Mouse (Mus musculus) kidney, adult 2 months (tissue): ENCODE results near the gene Gas2l3. TPM values are rescaled to one million over a fixed set of nuclear protein-coding genes. Genes with fewer than 3 reads are reported as not detected.
A peak's percentile ranks its signal among the peaks of the same experiment; 100 is the strongest.

Experiments used
- DNase-seq: peaks from one replicate; pipeline ENCODE4 v3.0.0; 2021
- H3K27ac ChIP-seq: fragments of 200-500 bp; 2 replicates; pipeline ENCODE4 v1.5.1; 2012; ENCODE audit warnings: low read depth, low read length, control low read depth, inconsistent platforms; ENCODE audit not compliant: insufficient read depth
- H3K27me3 ChIP-seq: fragments of 200-500 bp; replicated peaks from 2 replicates; pipeline ENCODE4 v1.6.1; 2012; ENCODE audit warnings: mild to moderate bottlenecking, moderate library complexity, low read length, inconsistent platforms; ENCODE audit not compliant: control insufficient read depth, insufficient read depth
- H3K36me3 ChIP-seq: fragments of 200-500 bp; 2 replicates; pipeline ENCODE4 v1.6.1; 2012; ENCODE audit warnings: mild to moderate bottlenecking, moderate library complexity, low read length, inconsistent platforms; ENCODE audit not compliant: control insufficient read depth, insufficient read depth
- H3K4me1 ChIP-seq: fragments of 200-500 bp; 2 replicates; pipeline ENCODE4 v1.6.1; 2011; ENCODE audit warnings: low read length; ENCODE audit not compliant: control insufficient read depth, insufficient read depth
- H3K4me3 ChIP-seq: fragments of 200-500 bp; 2 replicates; pipeline ENCODE4 v1.5.1; 2011; ENCODE audit warnings: mild to moderate bottlenecking, low read depth, low read length, control low read depth; ENCODE audit not compliant: insufficient read depth
- CTCF ChIP-seq: fragments of 200-500 bp; conservative IDR thresholded peaks from 2 replicates; pipeline ENCODE4 v1.5.1; 2011; ENCODE audit warnings: low read depth, mild to moderate bottlenecking, control low read depth, low read length, moderate library complexity, mixed read lengths; ENCODE audit not compliant: insufficient read depth, insufficient read length
- POLR2A ChIP-seq: fragments of 200-500 bp; IDR thresholded peaks from one replicate; pipeline ENCODE4 v1.6.1; 2011; ENCODE audit warnings: low read depth, low read length, control low read depth
- WGBS: fragments of 180-500 bp; shearing (Covaris S2); methylation state at CpG from one replicate; pipeline ENCODE4 v1.1.7; 2018; 5-methylcytosine and 5-hydroxymethylcytosine counted together
- polyA plus RNA-seq: library from polyadenylated mRNA; depleted of rRNA; stranded (reverse); fragments of >200 nt; gene quantifications from 2 replicates; pipeline ENCODE4 v1.2.3, GENCODE M21; 2012

Gene Gas2l3
- polyA plus RNA-seq, 1 experiment: 0.19 TPM

GRCm38 (mm10) chr10:89461856-89462507 is 18.2 kb upstream of the Gas2l3 start:
- peak; percentile 85 for DNase-seq
- no peak overlapping the region for H3K27ac ChIP-seq
- no peak overlapping the region for H3K4me3 ChIP-seq
- WGBS: 19% methylated on average over 14 of the region's 14 CpGs
- H3K27me3 ChIP-seq: no peaks in the 10 kb centered on the region
- peaks cover 11% of the 10 kb centered on the region; the same call in 1 of the 2 replicates for H3K36me3 ChIP-seq
- no peak for TF ChIP-seq POLR2A
- peak; percentile 35 for TF ChIP-seq CTCF
- H3K4me1 ChIP-seq: no peaks in the 10 kb centered on the region; the same call in 1 of the 2 replicates

- Histone ChIP-seq H3K4me1 (no peaks in the 10 kb centered on the region; the same call in 1 of the 2 replicates), H3K27me3 (no peaks in the 10 kb centered on the region), H3K36me3 (peaks cover 11% of the 10 kb centered on the region; the same call in 1 of the 2 replicates), H3K4me3 (no peak overlapping the region), H3K27ac (no peak overlapping the region)
- DNase-seq: no peak
- WGBS: 91% methylated on average over 11 of the region's 11 CpGs
- TF ChIP-seq CTCF: no peak
- TF ChIP-seq POLR2A: no peak
Observed at GRCm38 (mm10) chr10:89460972-89461371, 17.2 kb upstream of the Gas2l3 start.

- peaks cover 11% of the 10 kb centered on the region; the same call in 1 of the 2 replicates for H3K36me3 ChIP-seq
- no peak overlapping the region for H3K27ac ChIP-seq
Observed at GRCm38 (mm10) chr10:89458770-89459169, 15.0 kb upstream of the Gas2l3 start.

GRCm38 (mm10) chr10:89453794-89454193 is 10.0 kb upstream of the Gas2l3 start:
- 66% methylated on average over 3 of the region's 3 CpGs for WGBS
- no peak overlapping the region for H3K4me3 ChIP-seq
- H3K27me3 ChIP-seq: no peaks in the 10 kb centered on the region
- no peaks in the 10 kb centered on the region for H3K4me1 ChIP-seq
- H3K36me3 ChIP-seq: peaks cover 8% of the 10 kb centered on the region; the same call in 1 of the 2 replicates
- TF ChIP-seq CTCF (no peak), POLR2A (no peak)
- no peak for DNase-seq
- no peak overlapping the region for H3K27ac ChIP-seq

More at GRCm38 (mm10) chr10:89458770-89459169, 15.0 kb upstream of the Gas2l3 start:
- peak; percentile 60 for DNase-seq
- Histone ChIP-seq H3K4me1 (no peaks in the 10 kb centered on the region; the same call in 1 of the 2 replicates), H3K4me3 (no peak overlapping the region), H3K27me3 (no peaks in the 10 kb centered on the region)
- 47% methylated on average over 3 of the region's 3 CpGs for WGBS
- TF ChIP-seq POLR2A: no peak
- TF ChIP-seq CTCF: no peak

GRCm38 (mm10) chr10:89453068-89453641 is 9.4 kb upstream of the Gas2l3 start:
- Histone ChIP-seq H3K4me3 (no peak overlapping the region), H3K27me3 (no peaks in the 10 kb centered on the region), H3K27ac (no peak overlapping the region), H3K36me3 (peaks cover 5% of the 10 kb centered on the region; the same call in 1 of the 2 replicates), H3K4me1 (no peaks in the 10 kb centered on the region)
- TF ChIP-seq POLR2A (no peak), CTCF (no peak)
- no peak for DNase-seq
- WGBS: 72% methylated on average over 15 of the region's 15 CpGs

- no peak overlapping the region for H3K27ac ChIP-seq
- peak; percentile 35 for DNase-seq
- peaks cover 5% of the 10 kb centered on the region; the same call in 1 of the 2 replicates for H3K36me3 ChIP-seq
- H3K4me3 ChIP-seq: no peak overlapping the region
- WGBS: 41% methylated on average over 10 of the region's 10 CpGs
- H3K4me1 ChIP-seq: no peaks in the 10 kb centered on the region
- no peaks in the 10 kb centered on the region for H3K27me3 ChIP-seq
- TF ChIP-seq POLR2A (no peak), CTCF (no peak)
Observed at GRCm38 (mm10) chr10:89450411-89450810, 6.6 kb upstream of the Gas2l3 start.

GRCm38 (mm10) chr10:89444381-89444780 is 614 bp upstream of the Gas2l3 start:
- no peak for TF ChIP-seq CTCF
- no peak for TF ChIP-seq POLR2A
- H3K4me3 ChIP-seq: 0 out of 2 replicates have a peak overlapping the region, but pooled peaks have one; percentile 75
- H3K4me1 ChIP-seq: no peaks in the 10 kb centered on the region
- 50% methylated on average over 3 of the region's 3 CpGs for WGBS
- H3K27me3 ChIP-seq: no peaks in the 10 kb centered on the region
- H3K36me3 ChIP-seq: no peaks in the 10 kb centered on the region
- DNase-seq: no peak
- H3K27ac ChIP-seq: no peak overlapping the region
